Mouse (Mus musculus) splenic B cell, adult 2 months (primary cell): ENCODE measurements around the gene Adm2.

ENCODE experiments used
- DNase-seq: peaks from one replicate; pipeline ENCODE4 v3.0.0-alpha.2; 2011; ENCODE audit warnings: low read depth, low spot score
- H3K27me3 ChIP-seq: 2 replicates; pipeline ENCODE4 v1.6.1; 2012; ENCODE audit warnings: mild to moderate bottlenecking, low read length, moderate library complexity, mixed read lengths; ENCODE audit not compliant: control insufficient read depth, poor library complexity, insufficient read depth, severe bottlenecking
- H3K36me3 ChIP-seq: 2 replicates; pipeline ENCODE4 v1.6.1; 2012; ENCODE audit warnings: mild to moderate bottlenecking, low read length, moderate library complexity, mixed read lengths; ENCODE audit not compliant: control insufficient read depth, poor library complexity, insufficient read depth, severe bottlenecking

The Adm2 gene

GRCm38 (mm10) chr15:89356372-89356771 is 33.9 kb downstream of the Adm2 start:
- peak; percentile 46 for DNase-seq
- Histone ChIP-seq H3K27me3 (no peaks in the 10 kb centered on the region), H3K36me3 (peaks cover 5% of the 10 kb centered on the region)

GRCm38 (mm10) chr15:89358784-89359183 is 36.3 kb downstream of the Adm2 start:
- Histone ChIP-seq H3K36me3 (peaks cover 3% of the 10 kb centered on the region), H3K27me3 (no peaks in the 10 kb centered on the region)
- DNase-seq: no peak

GRCm38 (mm10) chr15:89363051-89363450 is 40.5 kb downstream of the Adm2 start:
- no peaks in the 10 kb centered on the region for H3K27me3 ChIP-seq
- no peak for DNase-seq
- peaks cover 11% of the 10 kb centered on the region for H3K36me3 ChIP-seq

GRCm38 (mm10) chr15:89365141-89365551 is 42.6 kb downstream of the Adm2 start:
- Histone ChIP-seq H3K36me3 (peaks cover 20% of the 10 kb centered on the region), H3K27me3 (no peaks in the 10 kb centered on the region)
- DNase-seq: no peak

GRCm38 (mm10) chr15:89372068-89372467 is 49.5 kb downstream of the Adm2 start:
- no peak for DNase-seq
- H3K36me3 ChIP-seq: peaks cover 8% of the 10 kb centered on the region
- no peaks in the 10 kb centered on the region for H3K27me3 ChIP-seq

- Histone ChIP-seq H3K27me3 (no peaks in the 10 kb centered on the region), H3K36me3 (peaks cover 8% of the 10 kb centered on the region)
- DNase-seq: no peak
Observed at GRCm38 (mm10) chr15:89372536-89372935, 50.0 kb downstream of the Adm2 start.

- peaks cover 8% of the 10 kb centered on the region for H3K36me3 ChIP-seq
- DNase-seq: peak; percentile 94
Observed at GRCm38 (mm10) chr15:89373027-89373761, 50.7 kb downstream of the Adm2 start.

GRCm38 (mm10) chr15:89373762-89374248 is 51.3 kb downstream of the Adm2 start, which contains the start of gene Sco2:
Gene Sco2 (minus strand): TSS chr15:89373846.
- peaks cover 8% of the 10 kb centered on the region for H3K36me3 ChIP-seq
- DNase-seq: peak; percentile 92
- H3K27me3 ChIP-seq: no peaks in the 10 kb centered on the region

More at GRCm38 (mm10) chr15:89373027-89373761, 50.7 kb downstream of the Adm2 start:
- H3K27me3 ChIP-seq: no peaks in the 10 kb centered on the region
